Mouse (Mus musculus): ENCODE data around the gene Gm36210. TPM values are rescaled to one million over a fixed set of nuclear protein-coding genes. Genes with fewer than 3 reads are reported as not detected.

Gm36210 gene
- total and polyA plus RNA-seq, 3 experiments = 0.15 to 0.97 TPM; not detected in 1

GRCm38 (mm10) chr7:4921824-4922482, 15.6 kb upstream of the Gm36210 start, which contains the start of gene Nat14:
TSS of gene Nat14 (plus strand) at chr7:4922028.
- Histone ChIP-seq H3K79me2 (ENCODE audit: control insufficient read depth, insufficient read depth, low read length, poor library complexity) (no peaks in the 10 kb centered on the region), H3K4me3 (ENCODE audit: control insufficient read depth in 1 of 2, insufficient read depth in 1 of 2, low read depth in 2 of 2, low read length in 2 of 2) (no peak within 1 kb of the TSS), H3K4me1 (ENCODE audit: control insufficient read depth in 1 of 2, insufficient read depth in 2 of 2, low read length in 2 of 2) (no peaks in the 10 kb centered on the region), H3K9ac (ENCODE audit: control insufficient read depth, low read depth, low read length, poor library complexity, severe bottlenecking) (no peak within 1 kb of the TSS), H3K27me3 (ENCODE audit: control insufficient read depth in 1 of 2, insufficient read depth in 2 of 2, low read length in 2 of 2) (no peaks in the 10 kb centered on the region), H3K27ac (ENCODE audit: control insufficient read depth, low read depth, low read length) (no peak within 1 kb of the TSS), H3K9me3 (replicated peaks; ENCODE audit: insufficient read depth, low read length) (no peaks in the 10 kb centered on the region), H3K36me3 (ENCODE audit: control insufficient read depth in 1 of 2, insufficient read depth in 2 of 2, low read length in 2 of 2) (no peaks in the 10 kb centered on the region)
- DNase-seq (ENCODE audit: low read depth, low spot score) = no peak
- TF ChIP-seq MAZ (IDR thresholded peaks at IDR 0.05; ENCODE audit: low read depth, low read length) = no peak
- no peak for TF ChIP-seq E2F4 (IDR thresholded peaks at IDR 0.05; ENCODE audit: borderline replicate concordance, low read depth, low read length)
- TF ChIP-seq MAX (IDR thresholded peaks at IDR 0.05; ENCODE audit: low read length) = no peak
- TF ChIP-seq NRF1 (IDR thresholded peaks at IDR 0.05; ENCODE audit: insufficient read depth, low read depth, low read length, poor library complexity, severe bottlenecking) = no peak
- no peak for TF ChIP-seq POLR2AphosphoS5 (IDR thresholded peaks at IDR 0.05; ENCODE audit: borderline replicate concordance, low read depth, low read length)
- TF ChIP-seq TAL1 (IDR thresholded peaks at IDR 0.05; ENCODE audit: low read length) = no peak
- no peak for TF ChIP-seq BHLHE40 (IDR thresholded peaks at IDR 0.05; ENCODE audit: borderline replicate concordance, low read depth, low read length)
- no peak for TF ChIP-seq GABPA (IDR thresholded peaks at IDR 0.05; ENCODE audit: low read depth, low read length)
- TF ChIP-seq ELF1 (IDR thresholded peaks at IDR 0.05; ENCODE audit: low read depth, low read length) = no peak
- TF ChIP-seq CTCF (IDR thresholded peaks at IDR 0.05 in 2 of 3, conservative IDR thresholded peaks at IDR 0.05 in 1 of 3; ENCODE audit: control insufficient read depth in 1 of 3, insufficient read depth in 1 of 3, low read depth in 2 of 3, low read length in 3 of 3, poor library complexity in 1 of 3, severe bottlenecking in 1 of 3) = no peak
- no peak for TF ChIP-seq CHD2 (IDR thresholded peaks at IDR 0.05; ENCODE audit: low read length)

- Histone ChIP-seq H3K4me1 (ENCODE audit: control insufficient read depth in 1 of 2, insufficient read depth in 2 of 2, low read length in 2 of 2) (no peaks in the 10 kb centered on the region), H3K79me2 (ENCODE audit: control insufficient read depth, insufficient read depth, low read length, poor library complexity) (peaks cover 2% of the 10 kb centered on the region; the same call in 1 of the 2 replicates), H3K36me3 (ENCODE audit: control insufficient read depth in 1 of 2, insufficient read depth in 2 of 2, low read length in 2 of 2) (peaks cover 0 to 2% of the 10 kb centered on the region in 2 experiments; a peak in 2 of 4 replicates), H3K27ac (ENCODE audit: control insufficient read depth, low read depth, low read length) (no peak overlapping the region), H3K4me3 (ENCODE audit: control insufficient read depth in 1 of 2, insufficient read depth in 1 of 2, low read depth in 2 of 2, low read length in 2 of 2) (no peak overlapping the region), H3K27me3 (ENCODE audit: control insufficient read depth in 1 of 2, insufficient read depth in 2 of 2, low read length in 2 of 2) (no peaks in the 10 kb centered on the region), H3K9ac (ENCODE audit: control insufficient read depth, low read depth, low read length, poor library complexity, severe bottlenecking) (no peak overlapping the region), H3K9me3 (replicated peaks; ENCODE audit: insufficient read depth, low read length) (no peaks in the 10 kb centered on the region)
- TF ChIP-seq TCF12 (IDR thresholded peaks at IDR 0.05; ENCODE audit: low read depth, low read length) (no peak), POLR2AphosphoS2 (IDR thresholded peaks at IDR 0.05; ENCODE audit: low read length) (peak; percentile 72)
- no peak for DNase-seq (ENCODE audit: low read depth, low spot score)
Measured at GRCm38 (mm10) chr7:4920976-4921823, 14.9 kb upstream of the Gm36210 start.

All from MEL (cell line).